Mouse (Mus musculus) c-Kit-positive CD71-positive TER-119-negative erythroid progenitor cells, embryonic 14.5 days (primary cell): Measurements from ENCODE around the gene Exoc3l4.

ENCODE experiments used
- DNase-seq: peaks from one replicate; pipeline ENCODE4 v3.0.0-alpha.2; 2013; ENCODE audit warnings: low read depth

The Exoc3l4 gene

DNA sequence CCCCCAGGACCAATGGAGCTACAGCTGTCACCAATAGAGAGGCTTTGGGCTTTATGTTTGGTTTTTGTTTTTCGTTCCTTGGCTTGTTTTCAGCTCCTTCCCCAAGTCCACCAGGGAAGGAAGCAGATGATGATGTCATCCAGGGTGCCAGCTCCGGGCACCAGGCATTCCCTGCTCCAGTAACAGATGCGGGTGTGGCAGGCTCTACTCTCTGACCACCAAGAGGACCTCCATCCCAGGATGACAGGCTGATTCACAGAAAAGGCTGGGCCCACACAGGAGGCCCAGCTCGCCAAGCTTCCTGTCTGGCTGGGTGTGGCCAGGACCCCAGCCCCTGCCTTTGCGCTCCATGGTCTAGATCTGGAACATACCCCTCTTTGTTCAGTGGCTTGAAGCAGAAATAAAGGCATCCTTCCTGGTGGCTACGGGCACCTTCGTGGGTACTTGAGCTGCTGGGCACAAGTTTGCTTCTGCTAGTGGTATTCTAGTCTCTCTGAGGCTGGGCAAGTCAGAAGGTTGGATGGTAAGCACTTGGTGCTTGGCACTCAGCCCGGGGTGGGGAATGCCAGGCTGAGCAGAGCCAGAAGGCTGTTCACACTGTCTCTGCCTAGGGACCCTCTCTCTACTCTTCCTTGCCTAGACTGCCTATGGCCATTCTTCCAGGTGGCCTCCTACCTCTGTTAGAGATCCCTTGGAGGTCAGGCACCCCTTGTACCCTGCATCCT is 5.0 kb upstream of the Exoc3l4 start:
- no peak for DNase-seq

DNA sequence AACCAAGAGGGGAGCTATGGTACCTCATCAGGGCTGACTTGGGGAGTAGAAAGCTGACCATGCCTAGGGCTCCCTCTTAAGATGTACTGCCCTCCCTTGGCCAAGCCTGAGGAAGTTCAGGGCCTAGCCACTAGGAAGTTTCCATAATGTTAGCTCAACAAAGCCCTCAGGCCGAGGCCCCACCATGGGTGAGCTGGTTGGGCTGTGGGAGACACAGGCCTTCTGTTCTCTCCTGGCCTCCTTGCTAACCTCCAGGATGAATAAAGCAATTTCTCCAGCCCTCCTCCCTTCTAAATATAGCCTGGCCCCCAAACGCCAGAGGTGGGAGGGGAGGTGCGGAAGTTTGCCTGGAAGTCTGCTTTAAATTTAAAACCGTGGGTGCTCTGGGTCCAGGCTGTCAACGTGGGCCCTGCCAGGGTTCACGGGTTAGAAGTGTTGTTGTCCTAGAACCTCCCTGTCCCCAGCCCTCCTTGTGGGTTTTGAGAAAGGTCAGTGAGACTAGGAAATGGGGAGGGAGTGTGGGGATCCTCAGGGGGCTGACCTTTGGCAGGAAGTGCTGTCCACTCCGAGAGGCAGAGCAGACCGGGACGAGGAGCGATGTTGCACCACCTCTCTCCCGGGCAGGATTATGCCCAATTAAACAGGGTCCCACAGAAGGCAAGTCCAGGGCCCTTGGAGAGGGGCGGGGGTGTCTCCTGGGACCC is 4.1 kb upstream of the Exoc3l4 start:
- no peak for DNase-seq

DNA sequence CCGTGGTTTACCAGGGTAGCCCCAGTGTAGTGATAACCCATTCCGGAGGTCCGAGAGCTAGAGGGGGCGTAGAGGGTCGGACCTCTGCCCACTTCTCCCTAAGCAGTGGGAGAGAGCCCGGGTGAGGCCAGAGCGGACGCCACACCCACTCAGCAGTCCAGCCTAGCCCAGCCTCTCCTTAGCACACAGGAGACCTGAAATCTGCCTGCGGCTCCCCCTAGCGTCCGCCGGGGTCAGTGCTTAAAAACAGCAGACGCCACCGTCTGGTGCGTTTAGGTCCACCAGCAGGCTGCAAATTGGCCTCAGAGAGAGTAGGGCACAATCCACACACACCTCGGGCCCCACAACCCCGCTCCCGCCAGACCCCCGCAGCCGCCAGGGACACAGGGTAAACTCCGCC is 3.5 kb upstream of the Exoc3l4 start:
- peak; percentile 77 for DNase-seq

DNA sequence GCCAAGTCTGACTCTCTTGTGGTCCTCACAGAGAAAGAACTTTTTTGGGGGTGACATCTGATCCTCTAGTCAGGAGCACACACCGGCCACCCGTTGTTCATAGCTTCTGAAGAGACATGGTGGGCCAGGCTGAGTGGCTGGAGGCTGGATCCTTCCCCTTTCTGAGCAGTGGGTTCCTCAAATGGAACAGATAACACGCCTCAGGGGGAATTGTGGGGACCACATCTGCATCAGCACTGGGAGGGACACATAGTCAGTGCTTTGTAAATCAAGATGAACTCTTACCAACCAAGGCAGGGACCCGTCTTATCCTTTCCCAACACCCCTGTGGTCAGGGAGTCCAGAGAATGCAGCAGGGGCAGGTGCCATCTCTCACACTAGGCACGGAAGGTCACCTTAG is 3.1 kb downstream of the Exoc3l4 start:
- DNase-seq, result no peak

DNA sequence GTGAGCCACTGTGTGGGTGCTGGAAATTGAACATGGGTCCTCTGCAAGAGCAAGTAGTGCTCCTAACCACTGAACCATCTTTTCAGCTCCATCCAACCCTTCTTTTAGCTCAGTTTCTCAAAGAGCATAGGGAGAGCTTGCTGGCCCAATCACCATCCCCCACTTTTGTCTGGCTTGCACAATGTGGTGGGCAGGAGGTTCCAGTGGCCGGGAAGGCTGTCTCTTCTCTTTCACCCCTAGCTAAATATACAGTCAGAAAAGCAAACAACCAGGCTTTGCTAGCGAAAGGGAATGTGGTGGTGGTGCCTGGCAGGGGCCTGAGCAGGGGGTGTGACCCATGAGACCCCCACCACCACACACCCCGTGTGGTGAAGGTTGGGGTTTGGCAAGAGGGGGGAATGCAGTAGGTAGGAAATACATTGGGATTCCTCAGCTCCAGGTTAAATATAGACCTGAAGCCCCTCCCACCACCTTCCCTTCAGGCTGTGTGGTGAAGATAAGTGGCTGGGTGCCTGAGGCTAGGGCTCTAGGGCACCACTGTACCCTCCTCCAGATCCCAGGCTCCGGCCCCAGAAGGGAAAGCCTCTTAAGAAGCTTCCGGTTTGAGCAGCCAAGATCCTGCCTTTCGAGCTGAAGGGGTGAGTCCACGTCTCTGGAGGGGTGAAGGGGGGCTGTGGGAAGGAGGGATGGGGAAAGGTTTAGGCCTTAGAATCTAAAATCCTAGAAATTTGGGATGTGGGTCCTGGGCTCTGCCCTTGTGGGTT is 4.3 kb downstream of the Exoc3l4 start:
- DNase-seq, result no peak

DNA sequence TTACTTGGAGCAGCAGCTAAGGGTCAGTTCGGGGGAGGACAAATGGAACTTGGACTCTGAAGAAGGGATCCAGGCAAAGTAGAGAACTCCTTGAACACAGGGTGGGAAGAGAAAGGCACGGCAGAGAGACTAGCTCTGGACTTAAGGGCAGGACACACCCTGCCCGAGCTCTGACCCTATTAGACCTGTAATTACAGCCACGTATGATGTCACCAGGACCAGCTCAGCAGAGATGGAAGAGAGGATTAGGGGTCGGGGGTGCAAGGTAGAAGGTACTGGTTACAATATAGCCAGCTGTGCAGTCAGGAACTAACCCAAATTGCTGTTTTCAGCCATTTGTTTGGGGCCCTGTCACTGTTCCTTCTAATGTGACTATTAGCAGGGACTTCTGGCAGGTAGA is 6.0 kb downstream of the Exoc3l4 start:
- no peak for DNase-seq

DNA sequence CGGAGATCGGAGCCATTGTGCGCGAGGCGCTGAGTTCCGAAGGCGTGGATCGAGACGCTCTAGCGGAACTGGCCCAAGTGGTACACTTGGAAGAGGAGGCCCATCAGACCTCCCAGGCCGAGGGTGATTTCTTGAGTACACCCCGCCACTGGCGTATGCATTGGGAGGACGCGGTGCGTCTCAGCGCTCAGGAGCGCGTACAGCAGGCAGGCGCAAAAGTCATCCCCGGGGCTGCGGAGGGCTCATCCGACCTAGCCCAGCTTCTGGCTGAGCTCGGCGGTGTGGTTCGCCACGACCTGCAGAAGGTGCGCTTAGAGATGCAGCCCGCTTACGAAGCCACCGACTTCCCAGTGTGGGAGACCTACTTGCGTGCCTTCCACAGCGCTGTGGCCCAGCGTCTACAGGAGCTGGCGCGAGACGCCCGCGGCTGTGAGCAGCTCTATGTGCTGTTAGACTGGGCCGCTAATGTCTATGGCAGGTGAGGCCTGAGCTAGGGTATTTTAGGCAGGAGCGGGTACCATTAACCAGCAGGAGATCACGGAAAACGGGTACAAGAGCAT is 6.8 kb downstream of the Exoc3l4 start:
- no peak for DNase-seq

DNA sequence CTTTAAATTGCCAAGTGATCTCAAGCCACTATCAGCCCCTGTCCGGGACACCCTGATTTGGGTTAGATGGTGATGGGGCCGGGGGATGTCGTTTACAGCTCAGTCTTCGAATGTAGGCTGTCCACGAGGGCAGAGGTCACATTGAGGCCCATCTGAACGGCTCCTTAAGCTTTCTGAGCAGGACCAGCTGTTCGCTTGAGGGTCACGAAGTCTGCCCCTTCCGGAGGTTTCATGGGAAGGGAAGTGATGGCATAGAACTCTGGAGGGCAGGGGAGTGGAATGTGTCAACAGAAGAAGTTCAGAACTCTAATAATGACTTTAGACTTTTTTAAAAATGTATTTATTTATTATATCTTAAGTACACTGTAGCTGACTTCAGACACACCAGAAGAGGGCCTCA is 7.7 kb downstream of the Exoc3l4 start:
- no peak for DNase-seq

DNA sequence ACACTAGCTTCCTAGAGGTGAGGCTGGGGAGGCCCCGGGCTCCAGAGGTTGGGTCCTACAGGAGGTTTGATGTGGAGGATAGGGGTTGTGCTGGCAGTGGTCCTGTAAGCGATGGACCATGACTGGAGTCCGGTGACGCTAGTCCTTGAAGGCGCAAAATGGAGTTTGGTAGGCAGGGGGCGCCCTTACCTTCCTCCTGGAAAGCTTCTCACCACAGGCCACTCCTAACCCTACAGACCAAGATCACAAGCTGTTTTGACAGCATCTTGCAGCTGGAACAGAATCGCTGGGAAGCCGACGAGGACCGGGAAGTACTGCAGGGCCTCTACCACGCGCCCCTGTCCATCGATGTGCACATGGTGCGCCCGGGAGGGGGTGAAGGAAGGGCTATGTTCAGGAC is 8.4 kb downstream of the Exoc3l4 start:
- peak; percentile 74 for DNase-seq

DNA sequence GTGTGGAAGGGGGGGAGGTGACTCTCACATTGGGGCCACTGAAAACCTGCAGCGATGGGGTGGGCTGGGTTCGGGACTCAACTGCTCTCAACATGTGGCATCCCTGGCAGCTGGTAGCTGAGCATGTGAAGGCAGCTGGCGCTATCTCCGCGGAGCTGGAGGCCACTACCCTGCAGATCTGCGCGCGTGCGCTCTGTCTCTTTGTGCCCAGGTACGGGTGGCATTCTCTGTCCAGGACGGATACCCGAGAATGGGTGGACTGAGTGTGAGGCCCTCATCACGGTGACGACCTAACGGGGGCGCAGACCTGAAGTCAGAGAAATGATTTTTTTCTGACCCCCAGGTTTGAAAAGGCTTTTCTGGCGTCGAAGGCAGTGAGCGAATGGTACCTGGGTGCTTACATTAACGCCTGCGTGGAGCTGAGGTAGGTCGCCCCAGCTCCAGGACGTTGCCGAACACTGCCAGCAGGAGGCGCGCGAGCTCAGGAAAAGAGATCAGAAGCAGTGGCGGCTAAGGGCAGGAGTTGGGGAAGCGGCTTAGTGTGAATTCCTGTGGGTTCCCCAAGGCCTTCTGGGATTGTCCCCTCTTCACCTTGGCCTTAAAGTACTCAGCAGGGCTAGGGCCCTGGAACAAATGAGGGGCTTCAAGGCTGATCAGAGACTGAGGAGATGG is 9.1 kb downstream of the Exoc3l4 start:
- DNase-seq, result peak; percentile 73

DNA sequence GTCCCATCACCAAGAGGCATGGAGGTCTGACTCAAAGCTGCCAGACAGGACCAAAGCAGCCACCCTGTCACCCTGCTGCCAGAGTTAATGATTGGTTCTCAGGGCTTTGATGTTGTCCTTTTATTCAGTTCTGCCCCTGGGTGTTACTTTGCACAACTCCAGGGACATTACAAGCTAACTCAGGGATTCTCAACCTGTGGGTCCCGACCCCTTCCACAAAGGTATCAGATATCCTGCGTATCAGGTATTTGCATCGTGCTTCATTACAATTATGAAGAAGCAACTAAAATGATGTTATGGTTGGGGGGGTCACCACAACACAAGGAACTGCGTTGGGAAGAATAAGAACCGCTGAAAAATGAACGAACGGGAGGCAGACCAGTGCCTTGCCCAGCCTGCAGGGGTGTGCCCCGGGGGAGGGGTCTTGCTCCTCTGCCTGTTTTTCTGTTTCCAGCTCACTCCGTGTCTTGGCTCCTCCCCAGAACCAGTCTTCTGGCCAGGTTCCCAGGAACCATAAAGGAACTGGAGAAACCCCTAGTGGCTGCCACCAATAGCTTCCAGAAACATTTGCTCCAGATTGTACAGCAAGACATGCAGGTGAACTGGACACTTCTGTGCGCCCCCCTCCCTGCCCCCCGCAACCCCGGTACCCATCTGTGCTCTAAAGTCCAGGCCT is 10.8 kb downstream of the Exoc3l4 start:
- no peak for DNase-seq

DNA sequence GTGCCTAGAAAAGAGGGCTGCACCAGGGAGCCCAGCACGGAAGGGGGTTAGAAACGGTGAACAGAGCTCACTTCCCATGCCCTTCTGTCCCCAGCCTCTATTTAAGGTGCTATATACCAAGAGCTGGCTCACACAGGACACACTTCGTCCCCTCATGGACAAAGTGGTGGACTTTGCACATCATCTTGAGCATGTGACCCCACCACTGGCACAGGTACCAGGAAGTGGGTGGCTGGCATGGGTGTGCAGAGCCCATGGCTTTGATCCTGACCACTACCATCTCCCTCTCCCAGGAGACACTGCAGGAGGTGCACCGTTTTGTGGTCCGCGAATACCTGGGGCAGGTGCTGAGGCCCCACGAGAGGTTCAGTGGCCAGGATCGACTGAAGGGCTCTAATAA is 11.5 kb downstream of the Exoc3l4 start:
- no peak for DNase-seq

DNA sequence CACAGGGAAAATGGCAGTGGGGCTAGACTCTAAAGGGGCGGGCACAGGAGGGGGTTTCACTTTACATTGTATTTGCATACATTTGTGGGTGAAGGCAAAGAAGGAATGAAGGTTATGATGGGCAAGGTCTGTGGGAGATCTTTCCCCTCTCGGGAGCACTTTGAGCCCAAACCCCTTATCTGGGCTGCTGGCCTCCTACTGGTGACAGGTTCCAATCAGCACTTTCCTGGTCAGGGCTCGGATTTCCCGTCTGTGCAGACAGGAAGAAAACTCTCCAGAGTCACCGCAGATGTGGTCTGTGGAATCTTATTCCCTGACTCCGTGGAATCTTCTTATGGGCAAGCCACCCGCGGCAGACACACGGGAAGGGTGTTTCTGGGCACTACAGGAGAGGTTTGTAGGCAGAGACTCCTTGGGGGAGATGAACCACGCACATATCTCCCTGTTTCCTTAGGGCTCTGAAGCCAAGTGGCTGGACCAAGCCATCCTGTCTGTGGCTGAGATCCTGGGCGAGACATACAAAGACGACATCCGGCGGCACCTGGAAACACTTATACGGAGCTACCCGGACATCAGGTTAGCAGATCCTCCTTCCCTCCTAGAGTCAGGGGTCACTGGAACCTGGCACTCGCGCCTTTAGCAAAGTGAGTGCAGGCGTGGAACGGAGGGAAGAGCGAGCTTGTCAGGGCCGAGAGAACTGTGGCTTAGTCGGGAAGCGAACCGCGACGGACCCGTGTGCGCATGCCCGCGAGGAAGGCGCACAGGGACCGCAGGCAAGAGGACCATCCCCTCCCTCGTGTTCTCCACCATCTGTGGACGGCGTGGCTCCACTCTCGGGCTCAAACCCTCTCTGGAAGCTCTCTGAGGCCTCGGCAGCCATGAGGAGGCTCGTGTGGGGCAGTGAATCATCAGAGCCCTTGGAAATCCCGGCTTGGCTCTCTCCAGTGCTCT is 12.4 kb downstream of the Exoc3l4 start:
- DNase-seq, result no peak

DNA sequence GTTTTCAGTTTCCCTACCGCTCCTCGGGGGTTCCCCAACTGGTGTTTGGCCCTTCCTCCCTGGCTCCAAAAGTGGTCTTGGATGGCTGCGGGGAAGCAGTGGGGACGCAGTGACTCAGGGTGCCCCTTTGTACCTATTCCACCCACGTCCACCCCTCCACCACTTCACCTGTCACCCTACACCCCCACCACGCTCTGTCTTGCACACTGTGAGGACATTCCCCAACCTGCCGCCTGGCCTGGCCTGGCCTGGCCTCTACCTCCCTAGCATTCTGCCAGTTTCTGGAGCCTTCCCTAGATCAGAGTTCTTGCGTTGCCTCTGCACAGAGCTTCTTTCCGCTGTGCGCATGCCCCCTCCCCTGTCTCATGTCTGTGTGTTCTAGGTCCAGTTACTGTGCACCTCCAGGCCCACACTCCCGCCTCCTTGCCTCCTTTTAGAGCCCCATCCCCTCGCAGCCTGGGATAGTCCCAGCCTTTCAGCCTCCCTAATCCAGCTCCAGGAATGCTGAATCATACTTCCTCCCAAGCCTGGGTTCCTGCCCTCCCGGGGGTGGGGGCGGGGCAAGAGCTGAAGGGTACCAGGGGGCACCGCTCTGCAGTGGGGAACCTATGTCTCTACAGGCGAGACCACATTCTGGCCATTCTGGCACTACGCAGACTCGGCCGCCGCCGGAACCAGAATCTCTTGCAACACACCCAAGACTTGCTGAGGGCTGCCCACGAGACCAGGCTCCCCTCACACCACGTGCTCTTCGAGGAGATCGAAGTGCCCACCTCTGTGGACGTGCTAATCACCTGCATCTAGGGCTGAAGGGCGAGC is 13.4 kb downstream of the Exoc3l4 start:
- DNase-seq, result no peak

DNA sequence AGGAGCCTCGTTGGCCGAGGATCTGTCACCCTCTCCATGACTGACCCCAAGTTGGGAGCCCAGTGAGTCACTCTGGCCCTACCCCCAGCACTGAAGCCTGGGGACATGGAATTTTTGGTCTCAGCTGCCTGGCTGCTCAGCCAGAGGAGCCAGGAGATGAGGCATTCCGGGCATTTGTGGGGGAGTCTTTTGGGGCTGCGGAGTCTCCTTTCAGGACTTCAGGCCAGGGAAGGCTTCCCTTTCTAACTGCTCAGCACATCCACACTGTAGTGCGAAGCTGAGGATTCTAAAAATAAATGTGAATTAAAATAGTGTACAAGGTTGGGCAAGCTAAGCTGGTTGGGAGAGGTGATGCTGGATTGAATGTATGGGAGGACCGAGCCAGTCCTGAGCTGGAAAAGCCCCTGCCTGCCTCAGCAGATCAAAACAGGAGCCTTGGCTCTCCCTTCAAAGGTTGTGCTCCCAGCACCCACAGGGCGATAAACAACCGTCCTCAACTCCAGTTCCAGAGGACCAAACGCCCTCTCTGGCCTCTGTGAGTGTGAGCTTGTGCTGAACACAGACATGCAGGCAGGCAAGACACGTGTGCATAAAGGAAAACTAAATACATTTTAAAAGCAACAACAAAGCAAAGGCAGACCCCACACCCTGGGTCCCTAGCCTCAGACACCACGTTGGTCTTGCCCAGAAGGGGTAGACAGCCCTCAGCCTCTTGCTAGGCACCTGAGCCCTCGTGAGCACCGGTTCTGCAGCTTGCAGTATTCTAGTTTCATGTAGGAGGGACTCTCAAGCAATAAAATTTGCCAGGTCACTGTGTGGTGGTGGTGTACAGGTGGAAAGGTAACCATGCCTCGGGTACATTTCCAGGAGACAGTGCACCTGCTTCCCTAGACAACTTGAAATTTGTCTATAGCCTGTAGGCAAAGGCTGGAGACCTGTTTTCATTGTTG is 14.3 kb downstream of the Exoc3l4 start:
- no peak for DNase-seq

DNA sequence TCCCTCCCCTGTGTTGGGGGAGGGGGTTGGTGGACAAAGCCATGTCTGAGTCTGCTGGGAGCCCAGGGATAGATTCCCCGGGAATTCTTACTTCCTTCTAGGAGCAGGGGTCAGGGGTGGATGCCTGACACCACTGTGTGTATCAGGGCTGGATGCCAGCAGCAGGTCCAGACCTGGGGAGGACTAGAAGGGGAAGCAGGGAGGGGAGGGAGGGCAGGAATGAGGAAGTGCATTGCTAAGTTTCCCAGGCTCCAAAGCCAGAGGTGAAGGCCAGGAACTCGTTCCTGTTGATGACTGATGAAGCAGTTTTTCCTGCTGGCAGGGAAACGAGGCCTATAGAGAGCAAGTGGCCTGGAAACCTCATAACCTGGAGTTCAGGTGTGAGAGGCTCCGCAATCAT is 15.3 kb downstream of the Exoc3l4 start:
- DNase-seq, result no peak

DNA sequence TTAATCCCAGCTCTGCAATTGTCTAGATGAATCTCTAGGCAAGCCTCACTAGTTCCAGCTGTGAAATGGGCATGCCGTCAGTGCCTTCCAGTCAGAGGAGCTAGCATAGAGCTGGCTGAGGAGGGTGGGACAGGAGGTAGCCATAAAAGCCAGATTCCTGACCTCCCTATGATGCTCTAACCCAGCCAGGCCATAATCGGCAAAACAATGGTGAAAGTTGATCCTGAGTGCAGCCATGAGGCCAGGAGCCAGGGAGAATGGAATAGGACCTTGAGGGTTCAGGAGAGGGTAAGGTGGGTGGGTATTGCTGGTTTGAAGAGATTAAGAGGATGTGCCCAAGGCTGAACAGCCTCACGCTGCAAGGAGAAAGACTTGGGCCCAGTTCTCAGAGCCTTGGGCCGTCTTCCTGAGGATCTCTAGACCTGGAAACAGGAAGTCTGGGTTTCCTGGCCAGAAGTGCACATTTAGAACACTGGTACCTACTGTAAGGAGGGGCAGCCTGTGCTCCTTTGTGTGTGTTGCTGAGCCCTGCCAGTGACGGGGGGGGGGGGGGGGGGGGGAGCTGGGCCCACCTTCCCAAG is 16.0 kb downstream of the Exoc3l4 start:
- DNase-seq, result no peak

DNA sequence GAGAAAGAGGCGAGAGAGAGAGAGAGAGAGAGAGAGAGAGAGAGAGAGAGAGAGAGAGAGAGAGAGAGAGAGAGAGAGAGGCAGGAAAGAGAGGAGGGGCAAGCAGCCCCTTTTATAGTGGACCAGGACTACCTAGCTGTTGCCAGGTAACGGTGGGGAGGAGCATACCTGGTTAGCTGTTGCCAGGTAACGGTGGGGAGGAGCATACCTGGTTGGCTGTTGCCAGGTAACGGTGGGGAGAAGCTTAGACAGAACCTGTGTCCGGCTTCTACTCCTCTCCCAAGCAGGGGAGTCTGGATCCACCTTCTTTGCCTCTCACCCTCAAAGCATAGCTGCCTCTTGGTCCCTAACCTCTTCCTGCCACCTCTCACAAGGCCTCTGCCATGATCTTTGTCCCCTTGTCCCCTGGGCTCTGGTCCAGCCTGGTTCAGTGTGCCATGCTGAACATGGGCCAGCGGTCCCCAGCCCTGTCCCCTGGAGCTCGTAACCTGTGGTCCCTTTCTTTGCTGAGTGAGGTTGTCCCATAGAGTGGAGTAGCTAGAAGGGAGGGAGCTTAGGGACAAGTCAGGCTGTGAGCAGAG is 17.4 kb downstream of the Exoc3l4 start:
- DNase-seq, result no peak
